Mouse (Mus musculus): Measurements from ENCODE around the gene Kcnc3. TPM values are rescaled to one million over a fixed set of nuclear protein-coding genes. Genes with fewer than 3 reads are reported as not detected.
A peak's percentile ranks its signal among the peaks of the same experiment; 100 is the strongest.

Gene Kcnc3
- polyA plus RNA-seq, 1 experiment from 2014 or later = 0.23 TPM

DNA sequence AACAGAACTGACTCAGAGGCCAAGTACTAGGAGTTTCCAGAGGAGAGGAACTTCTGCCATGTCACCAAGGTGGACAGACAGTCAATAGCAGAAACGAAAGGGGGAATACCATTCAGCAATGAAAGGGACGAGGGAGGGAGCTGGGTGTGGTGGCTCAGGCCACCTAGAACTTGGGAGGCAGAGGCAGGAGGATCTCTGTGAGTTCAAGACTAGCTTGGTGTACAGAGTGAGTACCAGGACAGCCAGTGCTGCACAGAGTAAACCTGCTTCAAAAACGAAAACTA lies 34.0 kb downstream of the Kcnc3 start:
- H3K9me3 ChIP-seq (replicated peaks; ENCODE audit: control insufficient read depth, low read length) = no peaks in the 10 kb centered on the region
- ATAC-seq (replicated peaks; ENCODE audit: insufficient number of reproducible peaks, low FRiP score, low TSS enrichment) = no peak
- H3K4me2 ChIP-seq = no peak overlapping the region
- H3K4me1 ChIP-seq (ENCODE audit: control insufficient read depth, insufficient read depth, low read length) = no peaks in the 10 kb centered on the region
- H3K27ac ChIP-seq (ENCODE audit: low read depth, low read length) = no peak overlapping the region
- 59% methylated on average over 3 of the region's 3 CpGs for WGBS (ENCODE audit: insufficient replicate concordance)
- H3K9ac ChIP-seq (ENCODE audit: low read depth, low read length) = no peak overlapping the region
- no peaks in the 10 kb centered on the region for H3K36me3 ChIP-seq (ENCODE audit: control insufficient read depth, insufficient read depth, low read length)
- no peak overlapping the region for H3K4me3 ChIP-seq (ENCODE audit: low read depth, low read length)
- H3K27me3 ChIP-seq (ENCODE audit: control insufficient read depth, insufficient read depth, low read length) = peaks cover 8% of the 10 kb centered on the region; the same call in 1 of the 2 replicates

DNA sequence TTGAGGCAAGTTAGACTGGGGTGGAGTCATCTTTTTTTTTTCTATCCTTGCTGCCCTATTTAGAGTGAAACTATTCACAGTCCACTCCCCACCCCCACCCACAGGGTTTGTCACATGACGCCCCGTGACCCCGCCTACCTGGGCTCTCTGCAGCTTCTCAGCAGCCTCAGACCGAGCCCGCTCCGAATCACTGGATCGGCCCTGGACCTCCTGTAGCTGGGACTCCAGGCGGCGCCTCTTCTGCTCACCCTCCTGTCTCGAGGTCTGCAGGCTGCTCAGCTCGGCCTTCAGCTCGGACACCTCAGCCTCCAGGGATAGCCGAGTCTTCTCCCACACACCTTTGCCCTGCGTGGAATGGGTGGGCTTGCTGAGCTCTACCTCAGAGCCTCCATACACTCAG lies 34.4 kb downstream of the Kcnc3 start:
- Histone ChIP-seq H3K27me3 (ENCODE audit: control insufficient read depth, insufficient read depth, low read length) (peaks cover 9% of the 10 kb centered on the region; the same call in 1 of the 2 replicates), H3K9me3 (replicated peaks; ENCODE audit: control insufficient read depth, low read length) (no peaks in the 10 kb centered on the region), H3K4me3 (ENCODE audit: low read depth, low read length) (no peak overlapping the region), H3K9ac (ENCODE audit: low read depth, low read length) (no peak overlapping the region), H3K36me3 (ENCODE audit: control insufficient read depth, insufficient read depth, low read length) (no peaks in the 10 kb centered on the region), H3K27ac (ENCODE audit: low read depth, low read length) (no peak overlapping the region), H3K4me2 (no peak overlapping the region), H3K4me1 (ENCODE audit: control insufficient read depth, insufficient read depth, low read length) (no peaks in the 10 kb centered on the region)
- no peak for ATAC-seq (replicated peaks; ENCODE audit: insufficient number of reproducible peaks, low FRiP score, low TSS enrichment)
- 42% methylated on average over 14 of the region's 14 CpGs for WGBS (ENCODE audit: insufficient replicate concordance)

DNA sequence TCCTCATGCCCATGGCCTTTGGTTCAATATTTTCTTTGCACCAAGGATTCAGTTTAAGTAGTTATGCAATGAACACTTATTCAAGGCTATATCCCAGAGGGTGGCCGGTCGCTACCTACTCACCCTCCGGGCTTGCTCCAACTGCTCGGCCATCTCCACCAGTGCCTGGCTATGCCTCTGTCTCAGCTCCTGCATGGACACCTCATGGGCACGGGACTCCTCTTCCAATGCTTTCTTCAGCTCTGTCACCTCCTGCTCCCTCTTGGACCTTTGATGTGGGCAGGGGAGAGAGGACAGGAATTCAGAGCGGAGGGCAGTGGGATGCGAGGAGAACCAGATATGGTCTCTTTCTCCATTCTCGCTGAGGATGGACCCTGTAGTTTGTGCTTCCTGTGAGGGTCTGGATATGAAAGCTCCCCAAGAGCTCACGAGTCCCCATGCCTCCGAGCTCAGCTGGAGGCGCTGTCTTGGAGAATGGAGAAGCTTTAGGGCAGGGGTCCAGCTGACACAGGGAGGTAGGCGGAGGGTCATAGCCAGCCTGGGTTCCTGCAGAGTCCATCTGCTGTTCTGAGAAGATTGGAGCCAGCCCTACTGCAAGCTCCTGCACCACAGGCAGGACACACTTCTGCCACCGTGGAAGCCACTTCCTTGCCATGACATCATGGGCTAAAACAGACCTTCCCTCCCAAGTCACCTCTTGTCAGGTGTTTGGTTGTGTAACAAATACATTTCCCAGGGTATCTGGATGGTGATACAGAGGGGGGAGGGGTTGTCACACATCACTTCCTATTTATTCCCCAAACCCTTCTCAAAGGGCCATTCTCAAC lies 35.0 kb downstream of the Kcnc3 start:
- Histone ChIP-seq H3K27me3 (ENCODE audit: control insufficient read depth, insufficient read depth, low read length) (peaks cover 10% of the 10 kb centered on the region; the same call in 1 of the 2 replicates), H3K4me1 (ENCODE audit: control insufficient read depth, insufficient read depth, low read length) (no peaks in the 10 kb centered on the region), H3K9ac (ENCODE audit: low read depth, low read length) (no peak overlapping the region), H3K4me2 (no peak overlapping the region), H3K9me3 (replicated peaks; ENCODE audit: control insufficient read depth, low read length) (no peaks in the 10 kb centered on the region), H3K27ac (ENCODE audit: low read depth, low read length) (no peak overlapping the region), H3K36me3 (ENCODE audit: control insufficient read depth, insufficient read depth, low read length) (no peaks in the 10 kb centered on the region), H3K4me3 (ENCODE audit: low read depth, low read length) (no peak overlapping the region)
- WGBS (ENCODE audit: insufficient replicate concordance) = 79% methylated on average over 13 of the region's 13 CpGs
- no peak for ATAC-seq (replicated peaks; ENCODE audit: insufficient number of reproducible peaks, low FRiP score, low TSS enrichment)

DNA sequence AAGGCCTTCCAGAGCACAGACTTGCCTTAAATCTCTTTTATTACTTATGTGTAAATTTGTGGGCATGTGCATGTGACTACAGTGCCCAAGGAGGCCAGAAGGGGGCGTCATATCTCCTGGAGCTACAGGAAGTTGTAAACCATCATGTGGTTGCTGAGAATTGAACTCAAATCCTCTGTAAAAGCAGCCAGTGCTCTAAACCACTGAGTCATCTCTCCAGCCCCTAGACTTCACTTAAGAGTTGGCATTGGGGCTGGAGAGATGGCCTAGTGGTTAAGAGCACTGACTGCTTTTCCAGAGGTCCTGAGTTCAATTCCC lies 35.6 kb downstream of the Kcnc3 start:
- H3K4me3 ChIP-seq (ENCODE audit: low read depth, low read length) = no peak overlapping the region
- 36% methylated on average over 1 of the region's 1 CpGs for WGBS (ENCODE audit: insufficient replicate concordance)
- no peak for ATAC-seq (replicated peaks; ENCODE audit: insufficient number of reproducible peaks, low FRiP score, low TSS enrichment)

DNA sequence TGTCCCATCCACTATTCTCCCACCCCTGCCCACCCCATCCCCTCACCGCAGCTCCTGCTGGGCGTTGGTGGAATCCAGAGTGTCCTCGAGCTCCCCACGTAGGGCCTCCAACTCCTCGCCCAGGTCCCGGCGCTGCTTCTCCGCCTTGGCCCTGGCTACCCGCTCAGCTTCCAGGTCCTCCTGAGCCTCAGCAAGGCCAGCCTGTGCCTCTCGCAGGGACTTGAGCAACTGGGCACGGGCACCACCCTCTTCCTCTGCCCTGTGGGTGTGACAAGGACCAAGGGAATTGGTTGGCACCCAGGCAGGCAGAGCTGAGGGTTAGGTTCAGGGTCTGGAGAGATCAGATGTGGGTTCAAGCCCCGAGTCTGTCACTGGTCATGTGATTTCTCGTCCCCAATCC lies 36.5 kb downstream of the Kcnc3 start:
- Histone ChIP-seq H3K27me3 (ENCODE audit: control insufficient read depth, insufficient read depth, low read length) (peaks cover 13% of the 10 kb centered on the region), H3K4me3 (ENCODE audit: low read depth, low read length) (no peak overlapping the region), H3K9me3 (replicated peaks; ENCODE audit: control insufficient read depth, low read length) (no peaks in the 10 kb centered on the region)

More for the DNA sequence above, 35.6 kb downstream of the Kcnc3 start:
- Histone ChIP-seq H3K27me3 (ENCODE audit: control insufficient read depth, insufficient read depth, low read length) (peaks cover 10% of the 10 kb centered on the region; the same call in 1 of the 2 replicates), H3K36me3 (ENCODE audit: control insufficient read depth, insufficient read depth, low read length) (no peaks in the 10 kb centered on the region), H3K4me2 (no peak overlapping the region), H3K9me3 (replicated peaks; ENCODE audit: control insufficient read depth, low read length) (no peaks in the 10 kb centered on the region), H3K4me1 (ENCODE audit: control insufficient read depth, insufficient read depth, low read length) (no peaks in the 10 kb centered on the region), H3K9ac (ENCODE audit: low read depth, low read length) (no peak overlapping the region), H3K27ac (ENCODE audit: low read depth, low read length) (no peak overlapping the region)

DNA sequence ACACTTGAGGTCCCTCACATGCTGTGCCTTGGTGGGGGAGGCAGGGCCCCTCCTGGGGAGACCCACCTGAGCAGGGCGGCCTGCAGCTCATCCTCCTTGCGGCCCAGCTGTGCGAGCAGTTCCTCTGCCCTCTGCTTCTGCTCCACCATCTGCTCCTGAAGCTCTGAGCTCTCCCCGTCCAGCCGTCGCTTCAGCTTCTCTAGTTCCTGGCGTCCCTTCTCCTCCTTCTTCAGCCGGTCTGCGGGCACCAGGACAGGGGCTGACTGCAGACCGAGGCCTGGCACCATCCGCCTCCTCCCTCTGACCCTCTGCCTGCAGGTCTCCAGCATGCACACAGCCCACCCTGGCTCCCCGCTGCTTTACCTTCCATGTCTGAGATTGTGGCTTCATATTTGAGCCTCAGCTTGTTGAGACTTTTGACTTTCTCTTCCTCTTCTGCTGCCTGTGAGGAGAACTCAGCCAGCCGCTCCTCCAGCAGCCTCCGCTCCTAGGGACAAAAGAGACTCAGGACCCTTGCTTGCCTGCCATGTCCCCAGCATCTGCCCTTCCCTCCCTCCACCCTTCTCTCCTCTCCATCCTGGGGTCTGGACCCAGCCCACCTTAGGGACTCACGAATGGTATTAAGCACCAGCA lies 38.1 kb downstream of the Kcnc3 start:
- no peak overlapping the region for H3K4me3 ChIP-seq (ENCODE audit: low read depth, low read length)
- no peak overlapping the region for H3K9ac ChIP-seq (ENCODE audit: low read depth, low read length)
- WGBS (ENCODE audit: insufficient replicate concordance) = 80% methylated on average over 15 of the region's 15 CpGs
- H3K9me3 ChIP-seq (replicated peaks; ENCODE audit: control insufficient read depth, low read length) = no peaks in the 10 kb centered on the region
- no peak overlapping the region for H3K27ac ChIP-seq (ENCODE audit: low read depth, low read length)
- ATAC-seq (replicated peaks; ENCODE audit: insufficient number of reproducible peaks, low FRiP score, low TSS enrichment) = no peak
- H3K27me3 ChIP-seq (ENCODE audit: control insufficient read depth, insufficient read depth, low read length) = peaks cover 21% of the 10 kb centered on the region
- H3K36me3 ChIP-seq (ENCODE audit: control insufficient read depth, insufficient read depth, low read length) = no peaks in the 10 kb centered on the region
- no peak overlapping the region for H3K4me2 ChIP-seq
- no peaks in the 10 kb centered on the region for H3K4me1 ChIP-seq (ENCODE audit: control insufficient read depth, insufficient read depth, low read length)

More for the DNA sequence above, 36.5 kb downstream of the Kcnc3 start:
- Histone ChIP-seq H3K9ac (ENCODE audit: low read depth, low read length) (no peak overlapping the region), H3K4me2 (no peak overlapping the region), H3K27ac (ENCODE audit: low read depth, low read length) (no peak overlapping the region), H3K36me3 (ENCODE audit: control insufficient read depth, insufficient read depth, low read length) (no peaks in the 10 kb centered on the region), H3K4me1 (ENCODE audit: control insufficient read depth, insufficient read depth, low read length) (no peaks in the 10 kb centered on the region)
- ATAC-seq (replicated peaks; ENCODE audit: insufficient number of reproducible peaks, low FRiP score, low TSS enrichment) = no peak
- 83% methylated on average over 13 of the region's 13 CpGs for WGBS (ENCODE audit: insufficient replicate concordance)

DNA sequence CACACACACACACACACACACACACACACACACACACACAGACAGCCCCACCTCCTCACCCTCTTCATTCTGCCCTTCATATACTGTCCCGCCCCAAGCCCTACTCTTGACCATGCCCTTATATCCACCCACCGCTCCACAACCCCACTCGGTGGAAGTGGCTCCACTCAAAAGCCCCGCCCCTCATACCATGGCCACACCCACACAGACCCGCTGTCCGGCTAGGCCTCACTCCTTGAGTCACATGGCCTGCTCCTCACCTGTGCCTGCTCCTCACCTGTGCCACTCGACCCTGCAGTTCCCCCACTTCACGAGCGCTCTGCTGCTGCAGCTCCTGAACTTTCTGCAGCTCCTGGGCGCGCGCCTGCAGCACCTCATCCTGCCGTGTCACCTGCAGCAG lies 40.0 kb downstream of the Kcnc3 start:
- Histone ChIP-seq H3K4me1 (ENCODE audit: control insufficient read depth, insufficient read depth, low read length) (no peaks in the 10 kb centered on the region), H3K4me2 (no peak overlapping the region), H3K4me3 (ENCODE audit: low read depth, low read length) (no peak overlapping the region), H3K27ac (ENCODE audit: low read depth, low read length) (no peak overlapping the region), H3K9ac (ENCODE audit: low read depth, low read length) (no peak overlapping the region), H3K27me3 (ENCODE audit: control insufficient read depth, insufficient read depth, low read length) (peaks cover 26% of the 10 kb centered on the region), H3K9me3 (replicated peaks; ENCODE audit: control insufficient read depth, low read length) (no peaks in the 10 kb centered on the region), H3K36me3 (ENCODE audit: control insufficient read depth, insufficient read depth, low read length) (no peaks in the 10 kb centered on the region)
- 61% methylated on average over 13 of the region's 13 CpGs for WGBS (ENCODE audit: insufficient replicate concordance)
- ATAC-seq (replicated peaks; ENCODE audit: insufficient number of reproducible peaks, low FRiP score, low TSS enrichment) = peak; percentile 31; the same call in 1 of the 2 replicates

DNA sequence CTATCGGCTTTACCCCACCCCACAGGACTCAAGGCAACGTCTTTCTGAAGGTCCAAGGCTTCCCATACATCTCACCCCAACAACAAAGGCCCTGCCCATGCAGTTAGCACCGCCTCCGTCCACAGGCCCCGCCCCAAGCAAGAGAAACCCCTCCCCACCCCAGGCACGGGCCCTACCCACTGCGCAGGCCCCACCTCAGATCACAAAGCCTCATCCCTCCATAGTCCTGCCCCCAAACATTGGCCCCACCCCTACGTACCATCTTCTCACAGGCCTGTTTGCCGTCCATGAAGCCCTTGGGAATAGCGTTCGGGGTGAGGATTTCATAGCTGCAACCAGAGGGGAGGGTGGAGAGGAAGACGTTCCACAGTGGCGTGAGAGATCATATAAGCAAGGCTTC lies 42.2 kb downstream of the Kcnc3 start:
- H3K27me3 ChIP-seq (ENCODE audit: control insufficient read depth, insufficient read depth, low read length) = peaks cover 30% of the 10 kb centered on the region
- H3K4me2 ChIP-seq = no peak overlapping the region
- no peaks in the 10 kb centered on the region for H3K4me1 ChIP-seq (ENCODE audit: control insufficient read depth, insufficient read depth, low read length)
- H3K36me3 ChIP-seq (ENCODE audit: control insufficient read depth, insufficient read depth, low read length) = no peaks in the 10 kb centered on the region
- H3K4me3 ChIP-seq (ENCODE audit: low read depth, low read length) = no peak overlapping the region
- 29% methylated on average over 13 of the region's 13 CpGs for WGBS (ENCODE audit: insufficient replicate concordance)
- ATAC-seq (replicated peaks; ENCODE audit: insufficient number of reproducible peaks, low FRiP score, low TSS enrichment) = no peak
- no peak overlapping the region for H3K9ac ChIP-seq (ENCODE audit: low read depth, low read length)
- H3K9me3 ChIP-seq (replicated peaks; ENCODE audit: control insufficient read depth, low read length) = no peaks in the 10 kb centered on the region
- no peak overlapping the region for H3K27ac ChIP-seq (ENCODE audit: low read depth, low read length)

DNA sequence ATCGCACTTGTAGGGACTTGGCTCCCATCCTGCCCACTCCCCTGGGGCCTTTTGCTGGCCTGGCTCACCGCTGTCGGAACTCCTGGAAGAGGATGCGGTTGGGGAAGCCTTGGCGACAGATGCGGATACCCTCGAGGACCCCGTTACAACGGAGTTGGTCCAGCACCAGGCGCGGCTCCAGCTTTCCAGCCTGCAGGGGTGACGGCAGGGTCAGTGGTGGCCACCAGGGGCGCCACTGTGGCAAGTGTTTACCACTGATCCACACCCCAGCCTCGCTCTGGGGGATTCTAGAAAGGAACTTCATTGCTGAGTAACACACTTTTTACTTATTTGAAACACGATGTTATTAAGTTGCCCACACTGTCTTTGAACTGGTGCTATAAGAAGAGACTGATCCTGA lies 42.9 kb downstream of the Kcnc3 start:
- no peak overlapping the region for H3K9ac ChIP-seq (ENCODE audit: low read depth, low read length)
- no peak overlapping the region for H3K4me3 ChIP-seq (ENCODE audit: low read depth, low read length)
- no peak for ATAC-seq (replicated peaks; ENCODE audit: insufficient number of reproducible peaks, low FRiP score, low TSS enrichment)
- whole genome bisulfite sequencing (ENCODE audit: insufficient replicate concordance) = 14% methylated on average over 15 of the region's 15 CpGs
- peaks cover 37% of the 10 kb centered on the region for H3K27me3 ChIP-seq (ENCODE audit: control insufficient read depth, insufficient read depth, low read length)
- H3K27ac ChIP-seq (ENCODE audit: low read depth, low read length) = no peak overlapping the region
- H3K9me3 ChIP-seq (replicated peaks; ENCODE audit: control insufficient read depth, low read length) = no peaks in the 10 kb centered on the region
- no peaks in the 10 kb centered on the region for H3K36me3 ChIP-seq (ENCODE audit: control insufficient read depth, insufficient read depth, low read length)
- no peak overlapping the region for H3K4me2 ChIP-seq
- no peaks in the 10 kb centered on the region for H3K4me1 ChIP-seq (ENCODE audit: control insufficient read depth, insufficient read depth, low read length)
